Mouse (Mus musculus): ENCODE measurements around the gene Gimap5. TPM values are rescaled to one million over a fixed set of nuclear protein-coding genes. Genes with fewer than 3 reads are reported as not detected.

The Gimap5 gene
- polyA plus RNA-seq, 1 experiment from 2014 or later = 0.62 TPM

- H3K9me3 ChIP-seq = no peaks in the 10 kb centered on the region
- no peak overlapping the region for H3K27ac ChIP-seq
- H3K4me1 ChIP-seq = peaks cover 9% of the 10 kb centered on the region
- no peak for DNase-seq (ENCODE audit: extremely low spot score, low spot score)
- H3K27me3 ChIP-seq (ENCODE audit: poor library complexity, severe bottlenecking) = no peaks in the 10 kb centered on the region
- H3K36me3 ChIP-seq (replicated peaks) = no peaks in the 10 kb centered on the region
- 90% methylated on average over 4 of the region's 4 CpGs for WGBS
- H3K4me3 ChIP-seq = no peak overlapping the region
These were observed 25.7 kb upstream of the Gimap5 start for GRCm38 (mm10) chr6:48720326-48720725.

GRCm38 (mm10) chr6:48723468-48723867, 22.5 kb upstream of the Gimap5 start:
- 88% methylated on average over 8 of the region's 8 CpGs for WGBS
- Histone ChIP-seq H3K4me1 (peaks cover 14% of the 10 kb centered on the region), H3K27me3 (ENCODE audit: poor library complexity, severe bottlenecking) (no peaks in the 10 kb centered on the region), H3K4me3 (no peak overlapping the region), H3K9me3 (no peaks in the 10 kb centered on the region), H3K36me3 (replicated peaks) (no peaks in the 10 kb centered on the region), H3K27ac (no peak overlapping the region)
- DNase-seq (ENCODE audit: extremely low spot score, low spot score) = no peak

- Histone ChIP-seq H3K4me3 (no peak overlapping the region), H3K27me3 (ENCODE audit: poor library complexity, severe bottlenecking) (no peaks in the 10 kb centered on the region), H3K27ac (no peak overlapping the region), H3K4me1 (peaks cover 14% of the 10 kb centered on the region), H3K9me3 (no peaks in the 10 kb centered on the region), H3K36me3 (replicated peaks) (no peaks in the 10 kb centered on the region)
- 0% methylated on average over 1 of the region's 1 CpGs for WGBS
- DNase-seq (ENCODE audit: extremely low spot score, low spot score) = no peak
These were observed 20.5 kb upstream of the Gimap5 start for GRCm38 (mm10) chr6:48725476-48725875.

GRCm38 (mm10) chr6:48727761-48728160, 18.2 kb upstream of the Gimap5 start:
- no peak for DNase-seq (ENCODE audit: extremely low spot score, low spot score)
- Histone ChIP-seq H3K36me3 (replicated peaks) (no peaks in the 10 kb centered on the region), H3K4me1 (peaks cover 14% of the 10 kb centered on the region), H3K27ac (no peak overlapping the region), H3K4me3 (no peak overlapping the region), H3K27me3 (ENCODE audit: poor library complexity, severe bottlenecking) (no peaks in the 10 kb centered on the region), H3K9me3 (no peaks in the 10 kb centered on the region)
- 88% methylated on average over 5 of the region's 5 CpGs for WGBS

GRCm38 (mm10) chr6:48732864-48733304, 13.1 kb upstream of the Gimap5 start:
- Histone ChIP-seq H3K4me3 (no peak overlapping the region), H3K4me1 (no peaks in the 10 kb centered on the region), H3K9me3 (no peaks in the 10 kb centered on the region), H3K36me3 (replicated peaks) (no peaks in the 10 kb centered on the region), H3K27me3 (ENCODE audit: poor library complexity, severe bottlenecking) (no peaks in the 10 kb centered on the region), H3K27ac (no peak overlapping the region)
- no peak for DNase-seq (ENCODE audit: extremely low spot score, low spot score)
- WGBS = 60% methylated on average over 8 of the region's 8 CpGs

- H3K4me1 ChIP-seq = no peaks in the 10 kb centered on the region
- DNase-seq (ENCODE audit: extremely low spot score, low spot score) = no peak
- H3K27ac ChIP-seq = no peak overlapping the region
- no peaks in the 10 kb centered on the region for H3K36me3 ChIP-seq (replicated peaks)
- H3K27me3 ChIP-seq (ENCODE audit: poor library complexity, severe bottlenecking) = no peaks in the 10 kb centered on the region
- WGBS = 81% methylated on average over 1 of the region's 1 CpGs
- no peak overlapping the region for H3K4me3 ChIP-seq
- H3K9me3 ChIP-seq = no peaks in the 10 kb centered on the region
These were observed 12.3 kb upstream of the Gimap5 start for GRCm38 (mm10) chr6:48733660-48734059.

- H3K4me3 ChIP-seq = no peak overlapping the region
- H3K4me1 ChIP-seq = peaks cover 14% of the 10 kb centered on the region
- H3K27ac ChIP-seq = no peak overlapping the region
- H3K36me3 ChIP-seq (replicated peaks) = no peaks in the 10 kb centered on the region
- DNase-seq (ENCODE audit: extremely low spot score, low spot score) = no peak
- 87% methylated on average over 2 of the region's 2 CpGs for WGBS
- no peaks in the 10 kb centered on the region for H3K9me3 ChIP-seq
- H3K27me3 ChIP-seq (ENCODE audit: poor library complexity, severe bottlenecking) = peaks cover 20% of the 10 kb centered on the region
These were observed 8.9 kb upstream of the Gimap5 start for GRCm38 (mm10) chr6:48737053-48737452.

GRCm38 (mm10) chr6:48737688-48738087, 8.3 kb upstream of the Gimap5 start:
- H3K36me3 ChIP-seq (replicated peaks) = no peaks in the 10 kb centered on the region
- no peak overlapping the region for H3K27ac ChIP-seq
- peaks cover 26% of the 10 kb centered on the region for H3K27me3 ChIP-seq (ENCODE audit: poor library complexity, severe bottlenecking)
- no peak for DNase-seq (ENCODE audit: extremely low spot score, low spot score)
- no peak overlapping the region for H3K4me3 ChIP-seq
- no peaks in the 10 kb centered on the region for H3K9me3 ChIP-seq
- peaks cover 20% of the 10 kb centered on the region for H3K4me1 ChIP-seq
- WGBS = 89% methylated on average over 5 of the region's 5 CpGs

- Histone ChIP-seq H3K4me3 (no peak within 1 kb of the TSS), H3K36me3 (replicated peaks) (no peaks in the 10 kb centered on the region), H3K27me3 (ENCODE audit: poor library complexity, severe bottlenecking) (peaks cover 41% of the 10 kb centered on the region), H3K4me1 (peaks cover 25% of the 10 kb centered on the region), H3K9me3 (no peaks in the 10 kb centered on the region), H3K27ac (no peak within 1 kb of the TSS)
- no peak for DNase-seq (ENCODE audit: extremely low spot score, low spot score)
- 86% methylated on average over 15 of the region's 15 CpGs for WGBS
These were observed 6.8 kb upstream of the Gimap5 start, which contains the start of gene Gimap1 for GRCm38 (mm10) chr6:48738961-48739779. Gene Gimap1, plus strand, starts transcription at chr6:48739054.

- 97% methylated on average over 3 of the region's 3 CpGs for WGBS
- H3K9me3 ChIP-seq = no peaks in the 10 kb centered on the region
- H3K27me3 ChIP-seq (ENCODE audit: poor library complexity, severe bottlenecking) = peaks cover 44% of the 10 kb centered on the region
- peaks cover 25% of the 10 kb centered on the region for H3K4me1 ChIP-seq
- no peak overlapping the region for H3K4me3 ChIP-seq
- no peaks in the 10 kb centered on the region for H3K36me3 ChIP-seq (replicated peaks)
- H3K27ac ChIP-seq = no peak overlapping the region
- no peak for DNase-seq (ENCODE audit: extremely low spot score, low spot score)
These were observed 6.3 kb upstream of the Gimap5 start for GRCm38 (mm10) chr6:48739780-48740055.

- Histone ChIP-seq H3K4me3 (no peak overlapping the region), H3K4me1 (peaks cover 25% of the 10 kb centered on the region), H3K27ac (no peak overlapping the region), H3K27me3 (ENCODE audit: poor library complexity, severe bottlenecking) (peaks cover 45% of the 10 kb centered on the region), H3K36me3 (replicated peaks) (no peaks in the 10 kb centered on the region), H3K9me3 (no peaks in the 10 kb centered on the region)
- no peak for DNase-seq (ENCODE audit: extremely low spot score, low spot score)
- 68% methylated on average over 3 of the region's 3 CpGs for WGBS
These were observed 5.4 kb upstream of the Gimap5 start for GRCm38 (mm10) chr6:48740501-48741169.

GRCm38 (mm10) chr6:48741273-48741672, 4.7 kb upstream of the Gimap5 start:
- WGBS = 36% methylated on average over 3 of the region's 3 CpGs
- Histone ChIP-seq H3K4me1 (peaks cover 27% of the 10 kb centered on the region), H3K9me3 (no peaks in the 10 kb centered on the region), H3K36me3 (replicated peaks) (no peaks in the 10 kb centered on the region), H3K27me3 (ENCODE audit: poor library complexity, severe bottlenecking) (peaks cover 51% of the 10 kb centered on the region), H3K4me3 (no peak overlapping the region), H3K27ac (no peak overlapping the region)
- DNase-seq (ENCODE audit: extremely low spot score, low spot score) = no peak

- Histone ChIP-seq H3K4me1 (peaks cover 28% of the 10 kb centered on the region), H3K27ac (no peak overlapping the region), H3K27me3 (ENCODE audit: poor library complexity, severe bottlenecking) (peaks cover 52% of the 10 kb centered on the region), H3K9me3 (no peaks in the 10 kb centered on the region), H3K4me3 (no peak overlapping the region; the same call in 1 of the 2 replicates), H3K36me3 (replicated peaks) (no peaks in the 10 kb centered on the region)
- 41% methylated on average over 9 of the region's 9 CpGs for WGBS
- DNase-seq (ENCODE audit: extremely low spot score, low spot score) = no peak
These were observed 4.2 kb upstream of the Gimap5 start for GRCm38 (mm10) chr6:48741711-48742206.
